Mouse (Mus musculus): Measurements from ENCODE around the gene Slc16a10.

Slc16a10 gene

GRCm38 (mm10) chr10:40149584-40150145 lies 7.6 kb upstream of the Slc16a10 start:
- no peak for DNase-seq (ENCODE audit: low spot score in 2 of 2)

- no peak for DNase-seq (ENCODE audit: low spot score in 2 of 2)
Observed at GRCm38 (mm10) chr10:40147325-40148059, 5.4 kb upstream of the Slc16a10 start.

GRCm38 (mm10) chr10:40146451-40146850 lies 4.4 kb upstream of the Slc16a10 start:
- no peak for DNase-seq (ENCODE audit: low spot score in 2 of 2)

- no peak for DNase-seq (ENCODE audit: low spot score in 2 of 2)
Observed at GRCm38 (mm10) chr10:40144815-40145214, 2.8 kb upstream of the Slc16a10 start.

GRCm38 (mm10) chr10:40141016-40141851 lies 824 bp downstream of the Slc16a10 start:
- DNase-seq (ENCODE audit: low spot score in 2 of 2): no peak

GRCm38 (mm10) chr10:40139646-40140045 lies 2.4 kb downstream of the Slc16a10 start:
- no peak for DNase-seq (ENCODE audit: low spot score in 2 of 2)

GRCm38 (mm10) chr10:40135807-40136778 lies 6.0 kb downstream of the Slc16a10 start:
- DNase-seq (ENCODE audit: low spot score in 2 of 2): no peak

- no peak for DNase-seq (ENCODE audit: low spot score in 2 of 2)
Observed at GRCm38 (mm10) chr10:40134906-40135305, 7.2 kb downstream of the Slc16a10 start.

- DNase-seq (ENCODE audit: low spot score in 2 of 2): no peak
Observed at GRCm38 (mm10) chr10:40133636-40134035, 8.4 kb downstream of the Slc16a10 start.

GRCm38 (mm10) chr10:40131690-40132418 lies 10.2 kb downstream of the Slc16a10 start:
- DNase-seq (ENCODE audit: low spot score in 2 of 2): no peak

- DNase-seq (ENCODE audit: low spot score in 2 of 2): no peak
Observed at GRCm38 (mm10) chr10:40130126-40130525, 11.9 kb downstream of the Slc16a10 start.

GRCm38 (mm10) chr10:40129134-40129533 lies 12.9 kb downstream of the Slc16a10 start:
- no peak for DNase-seq (ENCODE audit: low spot score in 2 of 2)

- no peak for DNase-seq (ENCODE audit: low spot score in 2 of 2)
Observed at GRCm38 (mm10) chr10:40128497-40128896, 13.6 kb downstream of the Slc16a10 start.

- DNase-seq (ENCODE audit: low spot score in 2 of 2): no peak
Observed at GRCm38 (mm10) chr10:40125200-40125599, 16.9 kb downstream of the Slc16a10 start.

GRCm38 (mm10) chr10:40124570-40124969 lies 17.5 kb downstream of the Slc16a10 start:
- DNase-seq (ENCODE audit: low spot score in 2 of 2): no peak

- no peak for DNase-seq (ENCODE audit: low spot score in 2 of 2)
Observed at GRCm38 (mm10) chr10:40124096-40124495, 18.0 kb downstream of the Slc16a10 start.

GRCm38 (mm10) chr10:40119466-40119865 lies 22.6 kb downstream of the Slc16a10 start:
- DNase-seq (ENCODE audit: low spot score in 2 of 2): no peak

GRCm38 (mm10) chr10:40118743-40119387 lies 23.2 kb downstream of the Slc16a10 start:
- no peak for DNase-seq (ENCODE audit: low spot score in 2 of 2)

GRCm38 (mm10) chr10:40113517-40114085 lies 28.5 kb downstream of the Slc16a10 start:
- no peak for DNase-seq (ENCODE audit: low spot score in 2 of 2)

GRCm38 (mm10) chr10:40112256-40112655 lies 29.8 kb downstream of the Slc16a10 start:
- DNase-seq (ENCODE audit: low spot score in 2 of 2): no peak

Measured in frontal cortex, postnatal 25 days (tissue).